Mouse (Mus musculus): ENCODE data around the gene Pccb. TPM values are rescaled to one million over a fixed set of nuclear protein-coding genes. Genes with fewer than 3 reads are reported as not detected.

The Pccb gene
- total RNA-seq, 1 experiment from 2014 or later: 13.6 TPM

GRCm38 (mm10) chr9:101052007-101052406, 17.3 kb upstream of the Pccb start:
- no peak for ATAC-seq (replicated peaks; ENCODE audit: low read depth, poor library complexity, severe bottlenecking)

GRCm38 (mm10) chr9:101045710-101046338, 11.1 kb upstream of the Pccb start:
- ATAC-seq (replicated peaks; ENCODE audit: low read depth, poor library complexity, severe bottlenecking): peak; percentile 85

- peak; percentile 31; the same call in 1 of the 2 replicates for ATAC-seq (replicated peaks; ENCODE audit: low read depth, poor library complexity, severe bottlenecking)
Observed at GRCm38 (mm10) chr9:101042249-101042648, 7.6 kb upstream of the Pccb start.

- ATAC-seq (replicated peaks; ENCODE audit: low read depth, poor library complexity, severe bottlenecking): no peak
Observed at GRCm38 (mm10) chr9:101041508-101041907, 6.8 kb upstream of the Pccb start.

- ATAC-seq (replicated peaks; ENCODE audit: low read depth, poor library complexity, severe bottlenecking): no peak
Observed at GRCm38 (mm10) chr9:101038634-101039033, 3.9 kb upstream of the Pccb start.

GRCm38 (mm10) chr9:101037396-101037795, 2.7 kb upstream of the Pccb start:
- ATAC-seq (replicated peaks; ENCODE audit: low read depth, poor library complexity, severe bottlenecking): no peak

- no peak for ATAC-seq (replicated peaks; ENCODE audit: low read depth, poor library complexity, severe bottlenecking)
Observed at GRCm38 (mm10) chr9:101036876-101037275, 2.2 kb upstream of the Pccb start.

GRCm38 (mm10) chr9:101035836-101036596, 1.3 kb upstream of the Pccb start:
- no peak for ATAC-seq (replicated peaks; ENCODE audit: low read depth, poor library complexity, severe bottlenecking)

- no peak for ATAC-seq (replicated peaks; ENCODE audit: low read depth, poor library complexity, severe bottlenecking)
Observed at GRCm38 (mm10) chr9:101033761-101034447, 794 bp downstream of the Pccb start.

- no peak for ATAC-seq (replicated peaks; ENCODE audit: low read depth, poor library complexity, severe bottlenecking)
Observed at GRCm38 (mm10) chr9:101018768-101019167, 15.9 kb downstream of the Pccb start.

- ATAC-seq (replicated peaks; ENCODE audit: low read depth, poor library complexity, severe bottlenecking): 0 out of 2 replicates have a peak, but pooled peaks have one; percentile 39
Observed at GRCm38 (mm10) chr9:101017734-101018516, 16.8 kb downstream of the Pccb start.

- no peak for ATAC-seq (replicated peaks; ENCODE audit: low read depth, poor library complexity, severe bottlenecking)
Observed at GRCm38 (mm10) chr9:101015324-101015723, 19.4 kb downstream of the Pccb start.

GRCm38 (mm10) chr9:101012433-101012832, 22.3 kb downstream of the Pccb start:
- ATAC-seq (replicated peaks; ENCODE audit: low read depth, poor library complexity, severe bottlenecking): no peak; the same call in 1 of the 2 replicates

- ATAC-seq (replicated peaks; ENCODE audit: low read depth, poor library complexity, severe bottlenecking): no peak
Observed at GRCm38 (mm10) chr9:101005866-101006265, 28.8 kb downstream of the Pccb start.

- ATAC-seq (replicated peaks; ENCODE audit: low read depth, poor library complexity, severe bottlenecking): no peak
Observed at GRCm38 (mm10) chr9:101003302-101003701, 31.4 kb downstream of the Pccb start.

- ATAC-seq (replicated peaks; ENCODE audit: low read depth, poor library complexity, severe bottlenecking): no peak
Observed at GRCm38 (mm10) chr9:101002841-101003240, 31.9 kb downstream of the Pccb start.

GRCm38 (mm10) chr9:101002053-101002452, 32.6 kb downstream of the Pccb start:
- 0 out of 2 replicates have a peak, but pooled peaks have one; percentile 36 for ATAC-seq (replicated peaks; ENCODE audit: low read depth, poor library complexity, severe bottlenecking)

- no peak for ATAC-seq (replicated peaks; ENCODE audit: low read depth, poor library complexity, severe bottlenecking)
Observed at GRCm38 (mm10) chr9:100997138-100997537, 37.6 kb downstream of the Pccb start.

GRCm38 (mm10) chr9:100993937-100994336, 40.8 kb downstream of the Pccb start:
- ATAC-seq (replicated peaks; ENCODE audit: low read depth, poor library complexity, severe bottlenecking): no peak

- ATAC-seq (replicated peaks; ENCODE audit: low read depth, poor library complexity, severe bottlenecking): no peak
Observed at GRCm38 (mm10) chr9:100992191-100992590, 42.5 kb downstream of the Pccb start.
